Mouse (Mus musculus): ENCODE data around the gene Krtap13.

DNA sequence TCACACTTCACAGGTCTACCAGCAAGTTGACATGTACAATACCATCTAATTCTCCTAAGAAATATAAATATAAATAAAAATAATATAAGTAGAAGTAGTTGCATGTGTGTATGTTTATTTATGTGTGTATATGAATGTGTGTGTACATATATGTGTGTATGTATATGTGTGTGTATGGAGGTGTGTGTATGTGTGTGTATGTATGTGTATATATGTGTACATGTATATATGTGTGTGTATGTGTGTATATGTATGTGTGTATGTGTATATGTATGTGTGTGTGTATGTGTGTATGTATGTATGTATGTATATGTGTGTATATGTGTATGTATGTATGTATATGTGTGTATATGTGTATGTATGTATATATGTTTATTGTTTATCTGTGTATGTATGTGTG, 34.9 kb downstream of the Krtap13 start:
- TF ChIP-seq CHD2 (IDR thresholded peaks at IDR 0.05; ENCODE audit: low read depth, low read length) (no peak), MAFK (IDR thresholded peaks at IDR 0.05; ENCODE audit: insufficient read depth, low read depth, low read length) (no peak)
